Mouse (Mus musculus) lung, postnatal 0 days (tissue): Measurements from ENCODE around the gene Ep300. TPM values are rescaled to one million over a fixed set of nuclear protein-coding genes. Genes with fewer than 3 reads are reported as not detected.
A peak's percentile ranks its signal among the peaks of the same experiment; 100 is the strongest.

Source experiments
- ATAC-seq: fragments of 200-750 bp; cut with Nextera tagmentation; 2 replicates; pipeline ENCODE4 v1.8.0; 2017; ENCODE audit warnings: moderate library complexity
- DNase-seq: peaks from one replicate; pipeline ENCODE4 v3.0.0-alpha.2; 2016; ENCODE audit warnings: low spot score
- H3K27ac ChIP-seq: fragments of 300-500 bp; sonication (generic); 2 replicates; pipeline ENCODE4 v1.5.1; 2014; ENCODE audit warnings: antibody characterized with exemption, mild to moderate bottlenecking, low read length, mixed read lengths
- H3K27me3 ChIP-seq: fragments of 300-500 bp; sonication (generic); replicated peaks from 2 replicates; pipeline ENCODE4 v1.6.1; 2014; ENCODE audit warnings: low read length, mixed read lengths; ENCODE audit not compliant: insufficient read depth
- H3K36me3 ChIP-seq: fragments of 300-500 bp; sonication (generic); 2 replicates; pipeline ENCODE4 v1.6.1; 2014; ENCODE audit warnings: low read length, mixed read lengths; ENCODE audit not compliant: insufficient read depth
- H3K4me1 ChIP-seq: fragments of 300-500 bp; sonication (generic); 2 replicates; pipeline ENCODE4 v1.6.1; 2014; ENCODE audit warnings: antibody characterized with exemption, low read depth, low read length, mixed read lengths; ENCODE audit not compliant: insufficient read depth
- H3K4me2 ChIP-seq: fragments of 300-500 bp; sonication (generic); replicated peaks from 2 replicates; pipeline ENCODE4 v1.6.1; 2014; ENCODE audit warnings: low read depth, mild to moderate bottlenecking, low read length, moderate library complexity, mixed read lengths
- H3K4me3 ChIP-seq: fragments of 300-500 bp; sonication (generic); 2 replicates; pipeline ENCODE4 v1.5.1; 2014; ENCODE audit warnings: low read depth, low read length
- H3K9ac ChIP-seq: fragments of 300-500 bp; sonication (generic); replicated peaks from 2 replicates; pipeline ENCODE4 v1.6.1; 2014; ENCODE audit warnings: low read depth, mild to moderate bottlenecking
- H3K9me3 ChIP-seq: fragments of 300-500 bp; sonication (generic); 2 replicates; pipeline ENCODE4 v1.6.1; 2016; ENCODE audit warnings: low read length, mixed read lengths
- CTCF ChIP-seq: IDR thresholded peaks from 2 replicates; pipeline ENCODE4 v1.5.1; 2016; ENCODE audit warnings: antibody characterized with exemption, mild to moderate bottlenecking
- EP300 ChIP-seq: IDR thresholded peaks from 2 replicates; pipeline ENCODE4 v1.6.1; 2016; ENCODE audit warnings: antibody characterized with exemption, mild to moderate bottlenecking, control low read depth
- WGBS: fragments of 180-500 bp; shearing (Covaris S2); extraction: QIAGEN DNeasy Blood & Tissue Kit; methylation state at CpG from one replicate; pipeline ENCODE4 v1.1.7; 2014; 5-methylcytosine and 5-hydroxymethylcytosine counted together
- polyA plus RNA-seq: library from polyadenylated mRNA; unstranded; fragments of >200 nt; fragmentation: Nextera tagmentation; extraction: Ambion mirVana; gene quantifications from 2 replicates; pipeline ENCODE4 v1.2.1, GENCODE M21; 2015

The Ep300 gene
- polyA plus RNA-seq, 1 experiment from 2014 or later = 8.5 TPM

GRCm38 (mm10) chr15:81649516-81650455 is 64.6 kb downstream of the Ep300 start:
- Histone ChIP-seq H3K27ac (no peak overlapping the region), H3K27me3 (no peaks in the 10 kb centered on the region), H3K4me1 (no peaks in the 10 kb centered on the region), H3K4me2 (no peak overlapping the region), H3K36me3 (peaks cover 36% of the 10 kb centered on the region), H3K4me3 (no peak overlapping the region), H3K9ac (no peak overlapping the region), H3K9me3 (no peaks in the 10 kb centered on the region)
- WGBS = 89% methylated on average over 8 of the region's 8 CpGs
- DNase-seq = peak; percentile 8
- TF ChIP-seq CTCF (no peak), EP300 (no peak)
- ATAC-seq = 0 out of 2 replicates have a peak, but pooled peaks have one; percentile 8

GRCm38 (mm10) chr15:81650636-81651035 is 65.5 kb downstream of the Ep300 start:
- no peaks in the 10 kb centered on the region for H3K9me3 ChIP-seq
- no peak overlapping the region for H3K4me2 ChIP-seq
- no peak overlapping the region for H3K9ac ChIP-seq
- WGBS = 90% methylated on average over 7 of the region's 7 CpGs
- peaks cover 30% of the 10 kb centered on the region for H3K36me3 ChIP-seq
- no peaks in the 10 kb centered on the region for H3K27me3 ChIP-seq
- H3K4me1 ChIP-seq = no peaks in the 10 kb centered on the region
- DNase-seq (no peak), ATAC-seq (no peak)
- no peak overlapping the region for H3K27ac ChIP-seq
- no peak overlapping the region for H3K4me3 ChIP-seq
- TF ChIP-seq CTCF (no peak), EP300 (no peak)

- Histone ChIP-seq H3K4me1 (no peaks in the 10 kb centered on the region), H3K27me3 (no peaks in the 10 kb centered on the region), H3K27ac (no peak overlapping the region), H3K4me2 (no peak overlapping the region), H3K9ac (no peak overlapping the region), H3K4me3 (no peak overlapping the region), H3K9me3 (no peaks in the 10 kb centered on the region), H3K36me3 (no peaks in the 10 kb centered on the region)
- 85% methylated on average over 2 of the region's 2 CpGs for WGBS
- TF ChIP-seq EP300 = no peak
- no peak for TF ChIP-seq CTCF
- ATAC-seq (no peak), DNase-seq (no peak)
Measured at GRCm38 (mm10) chr15:81661701-81662100, 76.5 kb downstream of the Ep300 start.

- Histone ChIP-seq H3K36me3 (no peaks in the 10 kb centered on the region; the same call in none of the 2 replicates), H3K4me1 (no peaks in the 10 kb centered on the region), H3K27me3 (no peaks in the 10 kb centered on the region), H3K9ac (no peak overlapping the region), H3K27ac (no peak overlapping the region), H3K4me2 (peak overlapping the region; percentile 90; the same call in 1 of the 2 replicates), H3K4me3 (peak overlapping the region; percentile 14; the same call in 1 of the 2 replicates), H3K9me3 (no peaks in the 10 kb centered on the region)
- no peak for DNase-seq
- ATAC-seq = no peak; the same call in 1 of the 2 replicates
- no peak for TF ChIP-seq EP300
- TF ChIP-seq CTCF = no peak
- 64% methylated on average over 10 of the region's 10 CpGs for WGBS
Measured at GRCm38 (mm10) chr15:81663281-81663680, 78.1 kb downstream of the Ep300 start.

- ATAC-seq = peak; percentile 100
- H3K27ac ChIP-seq = no peak within 1 kb of the TSS
Measured at GRCm38 (mm10) chr15:81663697-81664561, 78.8 kb downstream of the Ep300 start, which contains the start of gene L3mbtl2. TSS of gene L3mbtl2 (plus strand) at chr15:81663889.

GRCm38 (mm10) chr15:81666957-81667356 is 81.8 kb downstream of the Ep300 start:
- TF ChIP-seq CTCF (no peak), EP300 (no peak)
- DNase-seq = no peak
- no peaks in the 10 kb centered on the region; the same call in none of the 2 replicates for H3K36me3 ChIP-seq
- H3K4me1 ChIP-seq = no peaks in the 10 kb centered on the region
- no peak overlapping the region for H3K27ac ChIP-seq
- H3K9ac ChIP-seq = no peak overlapping the region
- H3K27me3 ChIP-seq = no peaks in the 10 kb centered on the region
- H3K4me3 ChIP-seq = no peak overlapping the region
- no peak for ATAC-seq
- no peak overlapping the region for H3K4me2 ChIP-seq
- WGBS = 84% methylated on average over 10 of the region's 10 CpGs
- H3K9me3 ChIP-seq = no peaks in the 10 kb centered on the region

More at GRCm38 (mm10) chr15:81663697-81664561, 78.8 kb downstream of the Ep300 start, which contains the start of gene L3mbtl2:
- Histone ChIP-seq H3K9me3 (no peaks in the 10 kb centered on the region), H3K4me3 (peak within 1 kb of the TSS; percentile 81), H3K4me1 (no peaks in the 10 kb centered on the region), H3K9ac (peak within 1 kb of the TSS; percentile 73), H3K36me3 (no peaks in the 10 kb centered on the region; the same call in none of the 2 replicates), H3K27me3 (no peaks in the 10 kb centered on the region), H3K4me2 (peak within 1 kb of the TSS; percentile 90)
- TF ChIP-seq CTCF (peak; percentile 56), EP300 (no peak)
- under 1% methylated on average over 54 of the region's 55 CpGs for WGBS
- peak; percentile 96 for DNase-seq
